Mouse (Mus musculus): ENCODE results near the gene Mpp3. TPM values are rescaled to one million over a fixed set of nuclear protein-coding genes. Genes with fewer than 3 reads are reported as not detected.

Mpp3 gene
- polyA plus RNA-seq, 1 experiment from 2014 or later: 23.3 TPM

GRCm38 (mm10) chr11:101963473-101964291 lies 64.6 kb downstream of the Mpp3 start:
- Histone ChIP-seq H3K9me3 (ENCODE audit: control insufficient read depth, low read length) (no peaks in the 10 kb centered on the region), H3K36me3 (ENCODE audit: control insufficient read depth, insufficient read depth, low read length) (no peaks in the 10 kb centered on the region), H3K27ac (ENCODE audit: low read depth, low read length) (no peak overlapping the region), H3K4me1 (replicated peaks; ENCODE audit: control insufficient read depth, insufficient read depth, low read length) (peaks cover 11% of the 10 kb centered on the region), H3K9ac (ENCODE audit: low read depth, low read length) (peak overlapping the region; percentile 65), H3K4me3 (ENCODE audit: low read depth, low read length) (peak overlapping the region; percentile 50), H3K27me3 (ENCODE audit: control insufficient read depth, insufficient read depth, low read length) (peaks cover 52% of the 10 kb centered on the region), H3K4me2 (replicated peaks; ENCODE audit: low read depth, low read length) (peak overlapping the region; percentile 90)
- DNase-seq (ENCODE audit: low spot score) (peak; percentile 74), ATAC-seq (ENCODE audit: low FRiP score) (peak; percentile 59)
- WGBS: 1% methylated on average over 77 of the region's 78 CpGs

- Histone ChIP-seq H3K9me3 (ENCODE audit: control insufficient read depth, low read length) (no peaks in the 10 kb centered on the region), H3K4me2 (replicated peaks; ENCODE audit: low read depth, low read length) (peak overlapping the region; percentile 90; the same call in 1 of the 2 replicates), H3K4me3 (ENCODE audit: low read depth, low read length) (peak overlapping the region; percentile 50; the same call in 1 of the 2 replicates), H3K27ac (ENCODE audit: low read depth, low read length) (no peak overlapping the region), H3K9ac (ENCODE audit: low read depth, low read length) (no peak overlapping the region), H3K27me3 (ENCODE audit: control insufficient read depth, insufficient read depth, low read length) (peaks cover 52% of the 10 kb centered on the region), H3K4me1 (replicated peaks; ENCODE audit: control insufficient read depth, insufficient read depth, low read length) (peaks cover 11% of the 10 kb centered on the region), H3K36me3 (ENCODE audit: control insufficient read depth, insufficient read depth, low read length) (no peaks in the 10 kb centered on the region)
- ATAC-seq (ENCODE audit: low FRiP score) (no peak), DNase-seq (ENCODE audit: low spot score) (no peak)
- 3% methylated on average over 11 of the region's 11 CpGs for WGBS
Measured at GRCm38 (mm10) chr11:101963043-101963442, 65.2 kb downstream of the Mpp3 start.

- Histone ChIP-seq H3K27me3 (ENCODE audit: control insufficient read depth, insufficient read depth, low read length) (peaks cover 12% of the 10 kb centered on the region), H3K9me3 (ENCODE audit: control insufficient read depth, low read length) (no peaks in the 10 kb centered on the region), H3K4me2 (replicated peaks; ENCODE audit: low read depth, low read length) (no peak overlapping the region), H3K36me3 (ENCODE audit: control insufficient read depth, insufficient read depth, low read length) (no peaks in the 10 kb centered on the region), H3K4me3 (ENCODE audit: low read depth, low read length) (no peak overlapping the region), H3K9ac (ENCODE audit: low read depth, low read length) (no peak overlapping the region), H3K27ac (ENCODE audit: low read depth, low read length) (no peak overlapping the region), H3K4me1 (replicated peaks; ENCODE audit: control insufficient read depth, insufficient read depth, low read length) (no peaks in the 10 kb centered on the region; the same call in none of the 2 replicates)
- 62% methylated on average over 5 of the region's 5 CpGs for WGBS
- DNase-seq (ENCODE audit: low spot score) (no peak), ATAC-seq (ENCODE audit: low FRiP score) (no peak)
Measured at GRCm38 (mm10) chr11:101957476-101957875, 70.8 kb downstream of the Mpp3 start.

GRCm38 (mm10) chr11:101953441-101953840 lies 74.8 kb downstream of the Mpp3 start:
- H3K4me1 ChIP-seq (replicated peaks; ENCODE audit: control insufficient read depth, insufficient read depth, low read length): peaks cover 2% of the 10 kb centered on the region; the same call in 1 of the 2 replicates
- 77% methylated on average over 4 of the region's 4 CpGs for WGBS
- H3K9ac ChIP-seq (ENCODE audit: low read depth, low read length): no peak overlapping the region
- no peak for DNase-seq (ENCODE audit: low spot score)
- H3K36me3 ChIP-seq (ENCODE audit: control insufficient read depth, insufficient read depth, low read length): no peaks in the 10 kb centered on the region
- no peak overlapping the region for H3K4me2 ChIP-seq (replicated peaks; ENCODE audit: low read depth, low read length)
- no peaks in the 10 kb centered on the region; the same call in 1 of the 2 replicates for H3K27me3 ChIP-seq (ENCODE audit: control insufficient read depth, insufficient read depth, low read length)
- no peak for ATAC-seq (ENCODE audit: low FRiP score)
- H3K9me3 ChIP-seq (ENCODE audit: control insufficient read depth, low read length): no peaks in the 10 kb centered on the region
- no peak overlapping the region for H3K4me3 ChIP-seq (ENCODE audit: low read depth, low read length)
- no peak overlapping the region for H3K27ac ChIP-seq (ENCODE audit: low read depth, low read length)

- no peak for ATAC-seq (ENCODE audit: low FRiP score)
- WGBS: 25% methylated on average over 24 of the region's 24 CpGs
- H3K27ac ChIP-seq (ENCODE audit: low read depth, low read length): no peak overlapping the region
- H3K4me2 ChIP-seq (replicated peaks; ENCODE audit: low read depth, low read length): peak overlapping the region; percentile 11; the same call in 1 of the 2 replicates
- peak; percentile 32 for DNase-seq (ENCODE audit: low spot score)
- H3K4me3 ChIP-seq (ENCODE audit: low read depth, low read length): no peak overlapping the region
- no peaks in the 10 kb centered on the region for H3K36me3 ChIP-seq (ENCODE audit: control insufficient read depth, insufficient read depth, low read length)
- peaks cover 2% of the 10 kb centered on the region; the same call in 1 of the 2 replicates for H3K4me1 ChIP-seq (replicated peaks; ENCODE audit: control insufficient read depth, insufficient read depth, low read length)
- H3K27me3 ChIP-seq (ENCODE audit: control insufficient read depth, insufficient read depth, low read length): no peaks in the 10 kb centered on the region; the same call in 1 of the 2 replicates
- H3K9me3 ChIP-seq (ENCODE audit: control insufficient read depth, low read length): no peaks in the 10 kb centered on the region
- H3K9ac ChIP-seq (ENCODE audit: low read depth, low read length): no peak overlapping the region
Measured at GRCm38 (mm10) chr11:101952541-101953341, 75.5 kb downstream of the Mpp3 start.

GRCm38 (mm10) chr11:101950021-101950420 lies 78.2 kb downstream of the Mpp3 start:
- no peak overlapping the region for H3K27ac ChIP-seq (ENCODE audit: low read depth, low read length)
- no peaks in the 10 kb centered on the region for H3K9me3 ChIP-seq (ENCODE audit: control insufficient read depth, low read length)
- ATAC-seq (ENCODE audit: low FRiP score) (no peak), DNase-seq (ENCODE audit: low spot score) (no peak)
- no peaks in the 10 kb centered on the region for H3K36me3 ChIP-seq (ENCODE audit: control insufficient read depth, insufficient read depth, low read length)
- 92% methylated on average over 5 of the region's 5 CpGs for WGBS
- no peak overlapping the region for H3K4me2 ChIP-seq (replicated peaks; ENCODE audit: low read depth, low read length)
- H3K4me3 ChIP-seq (ENCODE audit: low read depth, low read length): no peak overlapping the region
- H3K27me3 ChIP-seq (ENCODE audit: control insufficient read depth, insufficient read depth, low read length): no peaks in the 10 kb centered on the region
- no peak overlapping the region for H3K9ac ChIP-seq (ENCODE audit: low read depth, low read length)
- H3K4me1 ChIP-seq (replicated peaks; ENCODE audit: control insufficient read depth, insufficient read depth, low read length): peaks cover 2% of the 10 kb centered on the region; the same call in 1 of the 2 replicates

Other genes starting within 250 kb of the Mpp3 start
- 4.6 and 5.7 TPM in 2 replicates for gene Etv4, start 243.1 kb downstream of the Mpp3 start, polyA plus RNA-seq (2014; fragmentation: Nextera tagmentation; extraction: Ambion mirVana)
- 1.2 and 2.1 TPM in 2 replicates for gene Meox1, start 134.1 kb downstream of the Mpp3 start, polyA plus RNA-seq (2014; fragmentation: Nextera tagmentation; extraction: Ambion mirVana)
- 0.11 and 0.31 TPM in 2 replicates for gene Sost, start 61.4 kb downstream of the Mpp3 start, polyA plus RNA-seq (2014; fragmentation: Nextera tagmentation; extraction: Ambion mirVana)
- not detected in 2 replicates for gene Cfap97d1, start 44.2 kb downstream of the Mpp3 start, polyA plus RNA-seq (2014; fragmentation: Nextera tagmentation; extraction: Ambion mirVana)
- 11.4 and 12.1 TPM in 2 replicates for gene Dusp3, start 41.4 kb downstream of the Mpp3 start, polyA plus RNA-seq (2014; fragmentation: Nextera tagmentation; extraction: Ambion mirVana)
- 0.09 and 0.13 TPM in 2 replicates for gene Cd300lg, start 13.0 kb upstream of the Mpp3 start, polyA plus RNA-seq (2014; fragmentation: Nextera tagmentation; extraction: Ambion mirVana)
- 9.8 and 11.7 TPM in 2 replicates for gene Mpp2, start 60.1 kb upstream of the Mpp3 start, polyA plus RNA-seq (2014; fragmentation: Nextera tagmentation; extraction: Ambion mirVana)
- gene Ppy, start 72.9 kb upstream of the Mpp3 start, polyA plus RNA-seq (2014; fragmentation: Nextera tagmentation; extraction: Ambion mirVana): not detected in 2 replicates
- gene Pyy, start 79.4 kb upstream of the Mpp3 start, polyA plus RNA-seq (2014; fragmentation: Nextera tagmentation; extraction: Ambion mirVana): 1.7 and 2.7 TPM in 2 replicates
- gene Nags, start 117.1 kb upstream of the Mpp3 start, polyA plus RNA-seq (2014; fragmentation: Nextera tagmentation; extraction: Ambion mirVana): 0.14 TPM in 1 of 2 replicates, not detected in the other
- gene Tmem101, start 127.9 kb upstream of the Mpp3 start, polyA plus RNA-seq (2014; fragmentation: Nextera tagmentation; extraction: Ambion mirVana): 33.2 and 34.4 TPM in 2 replicates
- 76.0 and 80.1 TPM in 2 replicates for gene Lsm12, start 156.8 kb upstream of the Mpp3 start, polyA plus RNA-seq (2014; fragmentation: Nextera tagmentation; extraction: Ambion mirVana)
- 28.8 and 31.9 TPM in 2 replicates for gene G6pc3, start 161.2 kb upstream of the Mpp3 start, polyA plus RNA-seq (2014; fragmentation: Nextera tagmentation; extraction: Ambion mirVana)
- gene Hdac5, start 201.7 kb upstream of the Mpp3 start, polyA plus RNA-seq (2014; fragmentation: Nextera tagmentation; extraction: Ambion mirVana): 32.2 and 36.6 TPM in 2 replicates
- 13.2 and 14.0 TPM in 2 replicates for gene BC030867, start 220.4 kb upstream of the Mpp3 start, polyA plus RNA-seq (2014; fragmentation: Nextera tagmentation; extraction: Ambion mirVana)
- 0.06 and 0.08 TPM in 2 replicates for gene Asb16, start 240.3 kb upstream of the Mpp3 start, polyA plus RNA-seq (2014; fragmentation: Nextera tagmentation; extraction: Ambion mirVana)